Mouse (Mus musculus) olfactory bulb, adult 2 months (tissue): ENCODE results near the gene Hopx.

ENCODE experiments used
- CTCF ChIP-seq: fragments of 200-500 bp; IDR thresholded peaks from 2 replicates; pipeline ENCODE4 v1.5.1; 2012; ENCODE audit warnings: low read depth, mild to moderate bottlenecking, low read length, moderate library complexity; ENCODE audit not compliant: insufficient read depth
- POLR2A ChIP-seq: fragments of 200-500 bp; IDR thresholded peaks from 2 replicates; pipeline ENCODE4 v1.6.1; 2012; ENCODE audit warnings: mild to moderate bottlenecking, low read depth, low read length, moderate library complexity; ENCODE audit not compliant: insufficient read depth

DNA sequence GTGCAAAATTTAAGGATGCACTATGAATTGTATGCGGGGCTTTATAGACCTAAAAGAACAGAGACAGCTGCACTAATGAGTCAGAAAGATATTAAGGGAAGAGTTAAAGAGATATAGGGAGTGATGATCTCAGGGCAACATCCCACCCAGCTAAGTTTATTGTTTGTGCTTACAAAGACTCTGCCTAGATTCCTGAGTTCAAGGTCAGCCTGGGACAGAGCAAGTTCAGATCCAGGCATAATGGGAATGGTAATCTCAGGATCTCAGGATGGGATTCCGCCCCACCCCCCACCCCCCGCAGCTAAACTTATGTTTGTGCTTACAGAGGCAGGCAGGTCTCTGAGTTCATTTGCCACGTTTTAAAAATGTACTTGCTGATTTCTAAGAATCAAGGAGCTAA, 13.9 kb upstream of the Hopx start:
- TF ChIP-seq POLR2A (no peak), CTCF (no peak)
